Mouse (Mus musculus) left cerebral cortex, adult 8-10 months (tissue): ENCODE data around the gene Dock8. TPM values are rescaled to one million over a fixed set of nuclear protein-coding genes. Genes with fewer than 3 reads are reported as not detected.

Source experiments
- DNase-seq, 2 experiments: peaks; one replicate each; pipeline ENCODE4 v3.0.0; 2022; ENCODE audit warnings: low spot score in 2 of 2
- total RNA-seq, 4 experiments: library from RNA; stranded (reverse); gene quantifications; 2 replicates each; pipeline ENCODE4 v1.2.4; 2022

Dock8 gene
- total RNA-seq, 4 experiments from 2014 or later = 3.2 to 9.1 (median 4.0) TPM

- peak; percentile 7 to 9 for DNase-seq
Measured at GRCm38 (mm10) chr19:25122417-25122816, 123.1 kb downstream of the Dock8 start.

DNA sequence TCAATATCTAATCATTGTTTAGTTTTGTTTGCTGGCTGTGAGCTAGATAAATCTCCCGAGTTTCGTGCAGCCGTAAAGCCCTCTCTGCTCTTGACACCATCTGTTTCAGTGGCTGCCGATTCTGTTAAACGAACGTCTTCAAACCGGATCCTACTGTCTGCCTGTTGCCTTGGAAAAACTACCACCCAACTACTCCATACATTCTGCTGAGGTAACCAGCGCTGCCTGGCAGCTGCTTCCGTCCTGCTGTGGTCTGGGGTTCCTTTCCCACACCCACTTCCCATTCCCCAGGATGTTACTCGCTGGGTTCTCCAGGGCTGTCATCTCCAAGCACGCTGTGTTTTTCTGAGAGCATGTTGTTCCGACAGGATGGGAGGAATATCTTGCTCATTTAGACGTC is 123.7 kb downstream of the Dock8 start:
- peak; percentile 3 to 9 for DNase-seq

- no peak for DNase-seq
Measured at GRCm38 (mm10) chr19:25123461-25123860, 124.1 kb downstream of the Dock8 start.

DNA sequence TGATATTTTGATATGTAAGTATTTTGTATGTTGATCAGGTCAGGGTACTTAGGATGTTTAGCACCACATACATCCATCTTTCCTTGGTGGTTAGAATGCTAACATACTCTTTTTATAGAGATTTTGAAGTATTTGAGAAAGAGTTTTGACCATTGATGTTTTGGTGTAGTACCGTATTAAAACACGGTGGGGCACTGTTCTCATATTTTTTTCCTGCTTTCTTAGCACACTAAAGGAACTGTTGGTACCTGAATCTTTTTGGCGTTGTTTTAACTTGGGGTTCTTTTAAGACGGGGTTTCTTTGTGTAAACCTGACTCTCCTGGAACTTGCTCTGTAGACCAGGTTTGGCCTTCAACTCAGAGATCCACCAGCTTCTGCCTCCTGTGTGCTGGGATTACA is 133.0 kb downstream of the Dock8 start:
- no peak for DNase-seq

- DNase-seq = no peak
Measured at GRCm38 (mm10) chr19:25133959-25134358, 134.6 kb downstream of the Dock8 start.

DNA sequence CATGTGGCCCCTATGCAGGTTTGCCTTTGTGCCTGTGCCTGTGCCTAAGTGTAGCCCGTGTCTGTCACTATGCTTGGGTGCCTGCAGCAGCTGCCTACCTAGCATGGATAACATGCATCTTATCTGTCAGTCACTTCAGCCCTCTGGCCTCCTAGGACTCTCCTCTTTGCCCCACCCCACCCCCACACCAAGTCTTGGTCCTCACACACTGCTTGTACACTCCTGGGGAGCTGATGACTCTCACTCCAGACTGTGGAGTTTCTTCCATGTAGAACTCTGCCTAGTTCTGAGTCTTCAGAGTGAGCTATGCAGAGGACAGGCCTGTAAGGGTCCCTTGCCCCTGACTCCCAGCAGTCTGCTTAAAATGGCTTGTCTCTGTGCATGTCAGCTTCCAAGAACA is 136.8 kb downstream of the Dock8 start:
- DNase-seq = no peak

- no peak for DNase-seq
Measured at GRCm38 (mm10) chr19:25137907-25138820, 138.8 kb downstream of the Dock8 start.

GRCm38 (mm10) chr19:25144110-25145028 is 145.0 kb downstream of the Dock8 start:
- peak; percentile 11 to 35 for DNase-seq

DNA sequence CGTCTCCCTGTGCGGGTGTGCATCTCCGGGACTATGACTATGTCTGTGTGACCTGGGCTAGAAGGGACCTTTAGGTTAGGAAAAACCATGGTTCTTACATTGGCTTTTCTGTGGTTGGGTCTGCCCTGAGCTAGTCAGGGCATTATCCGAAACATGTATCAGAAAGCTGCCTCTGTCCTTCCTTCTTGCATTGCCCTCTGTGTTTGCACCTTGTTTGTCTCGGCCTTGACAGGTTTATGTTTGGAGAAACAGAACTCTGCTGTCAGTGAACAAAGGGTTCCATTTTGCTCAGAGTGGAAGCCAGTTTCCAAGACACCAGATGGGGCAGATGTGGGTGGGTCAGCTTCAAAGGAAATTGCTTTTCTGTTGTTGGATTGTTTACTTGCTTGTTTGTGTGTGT is 145.8 kb downstream of the Dock8 start:
- no peak for DNase-seq

DNA sequence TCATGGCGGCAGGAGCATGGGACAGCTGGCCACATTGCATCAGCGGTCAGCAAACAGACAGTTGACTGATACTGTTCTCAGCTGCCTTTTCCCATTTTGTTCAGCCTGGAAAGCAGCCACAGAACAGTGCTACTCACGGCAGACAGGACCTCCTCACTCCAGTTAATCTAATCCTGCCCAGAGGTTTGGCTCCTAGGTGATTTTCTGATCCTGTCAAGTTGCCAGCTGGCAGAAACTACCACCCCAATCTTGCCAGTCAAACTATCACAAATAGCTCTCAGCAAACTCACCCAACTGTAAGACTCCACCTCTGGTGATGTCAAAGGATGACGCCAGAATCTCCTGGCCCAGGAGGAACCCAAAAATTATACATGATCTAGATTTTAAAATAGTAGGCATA is 146.8 kb downstream of the Dock8 start:
- no peak for DNase-seq

DNA sequence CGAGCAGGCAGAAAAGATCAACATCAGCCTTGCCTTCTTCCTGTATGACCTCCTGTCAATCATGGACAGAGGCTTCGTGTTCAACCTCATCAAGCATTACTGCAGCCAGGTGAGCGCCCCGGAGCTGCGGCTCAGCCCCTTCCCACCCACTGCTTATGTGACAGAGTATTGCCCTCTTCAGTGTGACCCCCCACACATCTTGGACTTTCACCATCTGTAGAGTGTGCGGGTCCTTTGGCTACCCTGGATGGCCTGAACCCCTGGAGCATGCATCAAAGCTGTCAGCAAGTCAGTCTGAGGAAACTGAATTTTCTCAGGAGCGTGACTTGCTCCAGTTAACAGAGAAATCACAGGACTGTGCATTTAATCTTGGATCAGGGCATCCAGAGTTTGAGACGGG is 150.5 kb downstream of the Dock8 start:
- no peak for DNase-seq

GRCm38 (mm10) chr19:25154506-25155178 is 155.3 kb downstream of the Dock8 start:
- DNase-seq = no peak

DNA sequence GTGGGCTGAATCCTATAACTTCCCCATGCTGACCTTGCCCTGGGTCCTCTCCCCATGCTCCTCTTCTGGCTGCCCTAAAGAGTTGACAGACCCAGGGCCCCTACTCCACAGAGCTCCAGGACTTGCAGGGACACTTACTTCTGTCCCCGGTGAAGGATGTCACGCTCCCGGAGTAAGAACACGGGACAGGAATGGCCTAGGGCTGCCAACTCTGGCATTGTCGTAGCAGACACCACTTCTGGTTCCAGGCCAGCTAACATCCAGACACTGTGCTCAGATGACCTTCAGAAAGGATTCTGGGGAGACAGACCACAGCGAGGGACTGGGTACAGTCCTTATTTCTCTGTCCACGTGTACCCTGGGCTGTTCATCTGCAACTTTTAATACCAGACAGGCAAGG is 155.9 kb downstream of the Dock8 start:
- no peak for DNase-seq

- DNase-seq = no peak
Measured at GRCm38 (mm10) chr19:25155709-25156108, 156.4 kb downstream of the Dock8 start.

- no peak for DNase-seq
Measured at GRCm38 (mm10) chr19:25162270-25162669, 162.9 kb downstream of the Dock8 start.

DNA sequence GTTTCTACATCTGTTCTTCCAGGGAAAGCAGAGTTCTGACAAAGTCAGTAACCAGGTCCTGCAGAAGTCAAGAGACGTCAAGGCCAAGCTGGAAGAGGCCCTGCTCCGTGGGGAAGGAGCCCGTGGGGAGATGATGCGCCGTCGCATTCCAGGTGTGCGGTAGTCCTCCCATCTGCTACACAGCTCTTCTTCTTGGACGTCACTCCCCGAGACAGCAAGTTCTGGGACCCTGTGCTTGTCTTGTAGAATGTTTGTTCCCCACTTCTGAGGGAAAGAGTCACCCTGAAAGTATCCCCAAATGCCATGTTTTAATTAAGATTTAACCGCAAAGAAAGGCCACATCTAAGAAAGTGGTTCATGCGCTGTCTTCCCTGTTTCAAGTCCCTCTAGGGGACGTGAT is 164.1 kb downstream of the Dock8 start:
- DNase-seq = no peak

DNA sequence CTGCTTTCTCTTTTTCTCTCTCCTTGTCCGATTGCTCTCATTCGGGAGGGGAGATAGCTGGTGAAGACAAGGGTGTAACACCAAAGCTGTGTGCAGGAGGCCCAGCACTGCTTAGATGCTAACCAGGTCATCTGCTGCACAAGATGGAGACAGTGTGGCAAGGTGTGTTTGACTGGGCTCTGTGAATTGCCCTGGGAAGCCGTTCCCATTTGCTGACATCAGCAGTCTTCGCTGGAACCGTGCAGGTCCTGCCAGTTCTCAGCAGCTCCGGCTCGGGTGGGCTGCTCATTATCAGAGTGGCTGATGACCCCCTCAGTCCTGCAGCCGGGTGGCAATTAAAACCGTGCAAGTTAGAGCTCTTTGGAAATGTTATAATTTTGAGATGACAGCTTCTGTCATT is 167.1 kb downstream of the Dock8 start:
- DNase-seq = no peak

DNA sequence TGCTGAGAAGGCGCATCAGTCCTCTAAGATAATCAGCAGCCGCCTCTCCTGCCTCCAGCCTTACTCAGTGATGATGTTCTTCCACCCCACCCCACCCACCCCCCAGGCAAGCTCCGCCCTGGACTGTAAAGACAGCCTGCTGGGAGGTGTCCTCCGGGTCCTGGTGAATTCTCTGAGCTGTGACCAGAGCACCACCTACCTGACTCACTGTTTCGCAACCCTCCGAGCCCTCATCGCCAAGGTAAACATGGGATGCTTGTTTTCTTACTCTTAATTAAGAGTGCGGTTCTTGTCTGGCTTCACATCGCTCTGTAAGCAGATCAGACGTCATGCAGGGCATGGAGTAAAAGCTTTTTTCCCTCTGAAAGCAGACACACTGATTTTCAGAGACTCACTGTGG is 172.1 kb downstream of the Dock8 start:
- no peak for DNase-seq

DNA sequence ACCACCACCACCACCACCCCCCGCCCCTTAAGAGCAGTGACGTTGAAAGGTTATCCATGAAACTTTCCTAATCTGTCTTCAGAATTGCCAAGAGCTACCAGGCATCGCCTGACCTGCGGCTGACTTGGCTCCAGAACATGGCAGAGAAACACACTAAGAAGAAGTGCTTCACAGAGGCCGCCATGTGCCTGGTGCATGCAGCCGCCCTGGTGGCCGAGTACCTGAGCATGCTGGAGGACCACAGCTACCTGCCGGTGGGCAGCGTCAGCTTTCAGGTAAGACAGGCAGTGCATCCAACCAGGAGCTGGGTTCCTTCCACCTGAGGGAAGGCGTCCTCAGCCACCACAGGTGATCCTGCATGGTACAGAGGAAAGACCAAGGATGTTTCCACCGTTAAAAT is 177.4 kb downstream of the Dock8 start:
- no peak for DNase-seq

DNA sequence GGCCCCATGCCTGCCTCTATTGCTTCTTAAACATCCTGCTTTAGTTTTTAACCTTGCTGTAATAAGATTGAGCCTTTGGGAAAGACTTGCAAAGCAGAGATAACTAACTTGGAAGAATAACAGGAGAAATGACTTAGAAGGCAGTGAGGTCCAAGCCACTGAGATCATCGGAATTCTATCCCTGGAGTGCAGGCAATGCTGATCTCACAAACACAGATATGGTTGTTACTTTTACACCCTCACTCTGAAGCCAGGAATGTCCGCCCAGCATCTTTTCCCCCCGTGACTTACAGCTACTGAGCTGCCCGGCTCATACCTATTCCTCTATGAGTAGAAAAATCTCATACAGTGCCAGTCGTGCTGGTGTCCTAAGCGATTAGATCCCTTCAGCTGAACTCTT is 180.7 kb downstream of the Dock8 start:
- DNase-seq = no peak

DNA sequence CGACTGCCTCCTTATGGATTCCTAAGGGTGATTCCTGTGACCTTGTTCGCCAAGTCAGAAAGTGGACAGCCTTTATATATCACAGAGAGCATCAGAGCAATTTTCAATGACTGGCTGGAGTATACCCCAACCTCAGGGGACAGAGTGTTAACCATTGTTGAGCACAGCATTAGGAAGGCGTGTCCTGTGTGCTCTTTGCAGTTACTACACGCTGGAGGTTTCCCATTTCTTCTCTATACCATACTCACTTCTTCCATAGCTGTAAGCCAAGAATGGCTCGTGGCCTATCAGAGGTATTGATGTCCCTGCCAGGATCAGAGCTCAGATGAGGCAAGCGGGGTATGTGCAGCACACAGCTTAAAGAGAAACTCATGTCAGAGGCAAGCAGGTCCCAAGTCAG is 181.2 kb downstream of the Dock8 start:
- no peak for DNase-seq

- DNase-seq = no peak
Measured at GRCm38 (mm10) chr19:25184076-25184475, 184.7 kb downstream of the Dock8 start.
